Mouse (Mus musculus) adrenal gland, adult 18-20 months (tissue): ENCODE measurements around the gene Ebf1. TPM values are rescaled to one million over a fixed set of nuclear protein-coding genes. Genes with fewer than 3 reads are reported as not detected.

Experiments
- DNase-seq, 2 experiments: peaks; one replicate each; pipeline ENCODE4 v3.0.0; 2021 to 2022; ENCODE audit warnings: low spot score in 2 of 2
- total RNA-seq, 2 experiments: library from RNA; stranded (reverse); gene quantifications; 1 replicate in 1 of 2; 2 replicates in 1 of 2; pipeline ENCODE4 v1.2.3; 2021

Ebf1 gene
- total RNA-seq, 2 experiments from 2014 or later, result 15.7 to 36.8 TPM

GRCm38 (mm10) chr11:44822312-44822711, 205.2 kb downstream of the Ebf1 start:
- no peak for DNase-seq

GRCm38 (mm10) chr11:44832227-44832939, 215.3 kb downstream of the Ebf1 start:
- DNase-seq, result no peak

- DNase-seq, result no peak
Measured at GRCm38 (mm10) chr11:44832940-44833254, 215.8 kb downstream of the Ebf1 start.

GRCm38 (mm10) chr11:44833351-44833996, 216.4 kb downstream of the Ebf1 start:
- no peak for DNase-seq

- no peak for DNase-seq
Measured at GRCm38 (mm10) chr11:44835166-44835565, 218.0 kb downstream of the Ebf1 start.

- no peak for DNase-seq
Measured at GRCm38 (mm10) chr11:44837592-44837991, 220.5 kb downstream of the Ebf1 start.

GRCm38 (mm10) chr11:44841127-44842056, 224.3 kb downstream of the Ebf1 start:
- no peak for DNase-seq

- DNase-seq, result no peak
Measured at GRCm38 (mm10) chr11:44851874-44852273, 234.8 kb downstream of the Ebf1 start.

GRCm38 (mm10) chr11:44852921-44853320, 235.8 kb downstream of the Ebf1 start:
- DNase-seq, result no peak

GRCm38 (mm10) chr11:44854496-44854895, 237.4 kb downstream of the Ebf1 start:
- DNase-seq, result peak; percentile 33 to 40

GRCm38 (mm10) chr11:44861108-44861507, 244.0 kb downstream of the Ebf1 start:
- DNase-seq, result no peak

GRCm38 (mm10) chr11:44863910-44864309, 246.8 kb downstream of the Ebf1 start:
- DNase-seq, result no peak

- DNase-seq, result no peak
Measured at GRCm38 (mm10) chr11:44866476-44867149, 249.5 kb downstream of the Ebf1 start.

- DNase-seq, result no peak
Measured at GRCm38 (mm10) chr11:44867433-44867832, 250.3 kb downstream of the Ebf1 start.

GRCm38 (mm10) chr11:44873876-44874275, 256.8 kb downstream of the Ebf1 start:
- no peak for DNase-seq

- DNase-seq, result no peak
Measured at GRCm38 (mm10) chr11:44875171-44875570, 258.1 kb downstream of the Ebf1 start.

- DNase-seq, result no peak
Measured at GRCm38 (mm10) chr11:44881056-44881683, 264.1 kb downstream of the Ebf1 start.

GRCm38 (mm10) chr11:44882476-44882970, 265.4 kb downstream of the Ebf1 start:
- DNase-seq, result no peak

GRCm38 (mm10) chr11:44884337-44884736, 267.2 kb downstream of the Ebf1 start:
- no peak for DNase-seq

GRCm38 (mm10) chr11:44886897-44887296, 269.8 kb downstream of the Ebf1 start:
- no peak for DNase-seq

GRCm38 (mm10) chr11:44887691-44888090, 270.6 kb downstream of the Ebf1 start:
- DNase-seq, result no peak
